Mouse (Mus musculus) myocyte (in vitro differentiated cells): Measurements from ENCODE around the gene Tmem30c. TPM values are rescaled to one million over a fixed set of nuclear protein-coding genes. Genes with fewer than 3 reads are reported as not detected.

Experiments used
- H3K27me3 ChIP-seq: one replicate; pipeline ENCODE4 v1.6.1; 2011; ENCODE audit not compliant: control insufficient read depth, insufficient read depth, insufficient read length
- H3K36me3 ChIP-seq: one replicate; pipeline ENCODE4 v1.6.1; 2011; ENCODE audit not compliant: control insufficient read depth, insufficient read depth
- H3K4me2 ChIP-seq: one replicate; pipeline ENCODE4 v1.6.1; 2011; ENCODE audit warnings: low read depth, control low read depth
- H3K4me3 ChIP-seq: one replicate; pipeline ENCODE4 v1.5.1; 2011; ENCODE audit warnings: mild to moderate bottlenecking, control low read depth, moderate library complexity
- H3K79me2 ChIP-seq: one replicate; pipeline ENCODE4 v1.6.1; 2011; ENCODE audit not compliant: control insufficient read depth, insufficient read depth
- H3ac ChIP-seq: one replicate; pipeline ENCODE4 v1.6.1; 2011; ENCODE audit not compliant: control insufficient read depth, insufficient read length
- CEBPB ChIP-seq: IDR thresholded peaks from 2 replicates; pipeline ENCODE4 v1.6.1; 2011; ENCODE audit warnings: mild to moderate bottlenecking, moderate library complexity; ENCODE audit not compliant: poor library complexity, insufficient read depth, severe bottlenecking
- E2F4 ChIP-seq: IDR thresholded peaks from one replicate; pipeline ENCODE4 v1.6.1; 2011; ENCODE audit warnings: mild to moderate bottlenecking, control low read depth, moderate library complexity; ENCODE audit not compliant: insufficient read depth
- MAX ChIP-seq: IDR thresholded peaks from one replicate; pipeline ENCODE4 v1.6.1; 2011; ENCODE audit warnings: low read depth, mild to moderate bottlenecking, control low read depth
- MYOD1 ChIP-seq, 3 experiments: IDR thresholded peaks; one replicate each; pipeline ENCODE4 v1.6.1; 2011; ENCODE audit warnings: control low read depth in 2 of 3, low read depth in 2 of 3, mild to moderate bottlenecking in 2 of 3, moderate library complexity in 1 of 3; ENCODE audit not compliant: insufficient read length in 2 of 3, control insufficient read depth in 1 of 3
- MYOG ChIP-seq, 3 experiments: IDR thresholded peaks; one replicate each; pipeline ENCODE4 v1.6.1; 2011; ENCODE audit warnings: control low read depth in 2 of 3, low read depth in 2 of 3, mild to moderate bottlenecking in 2 of 3; ENCODE audit not compliant: insufficient read length in 2 of 3, control insufficient read depth in 1 of 3, insufficient read depth in 1 of 3
- POLR2A ChIP-seq: IDR thresholded peaks from one replicate; pipeline ENCODE4 v1.6.1; 2011; ENCODE audit warnings: low read depth, mild to moderate bottlenecking, control low read depth, moderate library complexity; ENCODE audit not compliant: insufficient read length
- POLR2AphosphoS2 ChIP-seq: IDR thresholded peaks from one replicate; pipeline ENCODE4 v1.6.1; 2011; ENCODE audit warnings: low read depth, control low read depth; ENCODE audit not compliant: insufficient read length
- REST ChIP-seq: IDR thresholded peaks from one replicate; pipeline ENCODE4 v1.6.1; 2011; ENCODE audit warnings: mild to moderate bottlenecking, control low read depth, moderate library complexity; ENCODE audit not compliant: insufficient read depth, insufficient read length
- SRF ChIP-seq: IDR thresholded peaks from one replicate; pipeline ENCODE4 v1.6.1; 2011; ENCODE audit warnings: low read depth; ENCODE audit not compliant: control insufficient read depth, insufficient read length
- TCF12 ChIP-seq: IDR thresholded peaks from one replicate; pipeline ENCODE4 v1.6.1; 2011; ENCODE audit warnings: mild to moderate bottlenecking, control low read depth; ENCODE audit not compliant: poor library complexity, insufficient read depth, severe bottlenecking
- TCF3 ChIP-seq: IDR thresholded peaks from one replicate; pipeline ENCODE4 v1.6.1; 2011; ENCODE audit warnings: low read depth, control low read depth; ENCODE audit not compliant: insufficient read length
- USF1 ChIP-seq: IDR thresholded peaks from one replicate; pipeline ENCODE4 v1.6.1; 2011; ENCODE audit warnings: low read depth, mild to moderate bottlenecking, control low read depth, moderate library complexity
- polyA plus RNA-seq: library from polyadenylated mRNA; unstranded; fragments of >200 nt; fragmentation: generic; extraction: Trizol; gene quantifications from one replicate; pipeline ENCODE4 v1.2.1, GENCODE M21; 2012; ENCODE audit warnings: missing spikeins

Gene Tmem30c
- polyA plus RNA-seq, 1 experiment = not detected

DNA sequence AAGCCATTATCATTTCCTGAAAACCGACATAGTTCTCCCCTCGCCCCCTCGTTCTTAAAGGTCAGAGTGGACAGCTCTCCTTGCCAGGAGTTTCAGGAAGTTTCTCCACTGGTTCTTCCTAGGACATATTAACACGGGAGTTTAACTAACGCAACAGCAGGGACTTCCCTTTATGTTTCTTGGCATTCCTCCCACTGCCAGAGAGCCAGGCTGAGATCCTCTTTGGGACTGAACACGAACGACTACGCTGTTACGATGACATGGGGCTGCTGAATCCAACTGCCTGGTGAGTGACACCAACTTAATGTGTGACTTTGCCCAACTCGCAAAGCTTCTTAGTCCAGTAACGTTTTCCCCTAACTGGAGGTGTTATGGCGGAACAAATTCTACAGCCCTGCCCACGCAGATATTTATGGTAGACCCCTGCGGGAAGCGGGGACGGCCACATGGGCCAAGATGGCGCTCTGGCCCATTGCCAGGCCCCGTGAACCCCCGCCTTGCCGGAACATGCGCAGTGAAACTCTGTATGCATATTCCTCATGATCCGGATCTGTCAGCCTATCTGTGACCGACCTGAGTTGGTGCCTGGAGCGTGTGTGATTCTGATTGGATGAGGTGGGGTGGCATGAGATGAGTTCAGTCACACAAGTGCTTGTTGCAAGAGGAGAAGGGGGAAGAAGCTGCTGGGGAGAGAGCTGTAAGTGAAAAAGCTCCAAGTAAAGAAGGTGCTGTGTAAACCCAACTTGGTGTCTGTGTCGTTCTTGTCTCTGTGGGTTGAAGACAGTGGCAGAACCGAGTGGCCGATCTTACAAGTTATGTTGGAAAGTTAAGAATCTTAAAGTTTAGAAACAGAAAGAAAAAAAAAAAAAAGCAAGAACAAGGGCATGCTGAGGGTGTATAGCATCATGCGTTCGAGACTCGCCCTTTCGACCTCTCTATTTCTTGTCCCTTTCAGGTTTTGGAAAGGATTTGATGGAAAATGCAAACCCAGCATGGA lies 12.1 kb downstream of the Tmem30c start:
- no peaks in the 10 kb centered on the region for H3K27me3 ChIP-seq
- no peak overlapping the region for H3K4me3 ChIP-seq
- no peak for TF ChIP-seq POLR2AphosphoS2
- no peak for TF ChIP-seq SRF
- TF ChIP-seq MYOG (IDR thresholded peaks at IDR 0.05; ENCODE audit: control insufficient read depth in 1 of 3, insufficient read depth in 1 of 3, insufficient read length in 2 of 3, low read depth in 2 of 3) = no peak
- TF ChIP-seq MAX = no peak
- no peak for TF ChIP-seq REST
- no peak for TF ChIP-seq CEBPB
- no peak for TF ChIP-seq TCF12
- no peak for TF ChIP-seq E2F4
- TF ChIP-seq USF1 = no peak
- TF ChIP-seq TCF3 = no peak
- no peak for TF ChIP-seq POLR2A
- TF ChIP-seq MYOD1 (IDR thresholded peaks at IDR 0.05; ENCODE audit: control insufficient read depth in 1 of 3, insufficient read length in 2 of 3, low read depth in 2 of 3) = no peak
- H3ac ChIP-seq = no peak overlapping the region
- H3K79me2 ChIP-seq = no peaks in the 10 kb centered on the region
- H3K4me2 ChIP-seq = no peak overlapping the region
- no peaks in the 10 kb centered on the region for H3K36me3 ChIP-seq

DNA sequence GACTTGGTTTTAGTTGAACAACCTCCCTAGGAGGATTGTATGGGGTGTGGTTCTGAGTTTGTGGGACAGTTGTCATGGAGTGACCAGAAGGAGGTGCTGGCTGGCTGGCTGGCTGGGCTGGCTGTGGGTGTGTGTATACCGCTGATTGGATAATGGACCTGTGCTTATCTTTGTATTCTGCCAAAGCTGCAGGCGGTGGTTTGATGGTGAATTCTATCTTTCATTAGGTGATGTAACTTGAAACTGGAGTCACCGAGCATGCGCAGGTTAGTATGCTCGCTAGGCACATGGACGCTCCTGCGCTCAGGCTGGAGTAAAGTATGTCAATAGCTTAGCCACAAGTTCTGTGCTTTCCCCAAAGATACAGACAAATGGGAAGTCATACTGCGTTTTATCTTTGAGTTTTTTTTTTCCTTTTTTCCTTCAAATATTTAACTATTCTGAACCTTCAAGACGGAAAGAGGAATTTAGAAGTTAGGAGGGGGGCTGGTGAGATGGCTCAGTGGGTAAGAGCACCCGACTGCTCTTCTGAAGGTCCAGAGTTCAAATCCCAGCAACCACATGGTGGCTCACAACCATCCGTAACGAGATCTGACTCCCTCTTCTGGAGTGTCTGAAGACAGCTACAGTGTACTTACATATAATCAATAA lies 13.6 kb downstream of the Tmem30c start:
- H3K79me2 ChIP-seq = no peaks in the 10 kb centered on the region
- no peak for TF ChIP-seq REST
- TF ChIP-seq POLR2AphosphoS2 = no peak
- TF ChIP-seq MYOG (IDR thresholded peaks at IDR 0.05; ENCODE audit: control insufficient read depth in 1 of 3, insufficient read depth in 1 of 3, insufficient read length in 2 of 3, low read depth in 2 of 3) = no peak
- no peak for TF ChIP-seq CEBPB
- no peak for TF ChIP-seq MAX
- no peak for TF ChIP-seq TCF3
- TF ChIP-seq POLR2A = no peak
- TF ChIP-seq MYOD1 (IDR thresholded peaks at IDR 0.05; ENCODE audit: control insufficient read depth in 1 of 3, insufficient read length in 2 of 3, low read depth in 2 of 3) = no peak
- no peak for TF ChIP-seq E2F4
- no peak for TF ChIP-seq USF1
- no peak for TF ChIP-seq SRF
- TF ChIP-seq TCF12 = no peak
- no peak overlapping the region for H3K4me2 ChIP-seq
- H3K36me3 ChIP-seq = no peaks in the 10 kb centered on the region
- no peak overlapping the region for H3ac ChIP-seq
- no peaks in the 10 kb centered on the region for H3K27me3 ChIP-seq
- no peak overlapping the region for H3K4me3 ChIP-seq

DNA sequence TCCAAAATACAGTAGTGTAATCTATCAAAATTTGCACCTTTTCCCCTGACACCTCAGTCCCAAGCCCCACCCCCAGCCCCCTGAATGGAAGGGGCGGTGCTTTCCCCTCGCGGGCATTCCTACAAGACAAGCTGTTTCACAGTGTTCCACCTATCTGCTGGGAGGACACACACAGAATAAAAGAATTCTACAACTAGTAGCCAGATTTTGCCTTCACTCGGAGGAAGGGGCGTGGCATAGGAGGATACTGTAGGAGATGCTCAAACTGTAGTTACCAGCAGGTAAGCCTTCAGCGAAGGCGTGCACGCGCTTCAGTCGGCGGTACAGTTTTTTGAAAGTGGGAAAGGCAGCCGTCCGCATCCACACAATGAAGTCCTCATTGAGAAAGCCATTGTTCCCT lies 22.9 kb downstream of the Tmem30c start:
- H3K4me3 ChIP-seq = no peak overlapping the region
- TF ChIP-seq MYOG (IDR thresholded peaks at IDR 0.05; ENCODE audit: control insufficient read depth in 1 of 3, insufficient read depth in 1 of 3, insufficient read length in 2 of 3, low read depth in 2 of 3) (no peak), POLR2AphosphoS2 (no peak), E2F4 (no peak), USF1 (no peak), CEBPB (no peak), TCF3 (no peak), REST (no peak), MYOD1 (IDR thresholded peaks at IDR 0.05; ENCODE audit: control insufficient read depth in 1 of 3, insufficient read length in 2 of 3, low read depth in 2 of 3) (no peak), MAX (no peak)
- no peaks in the 10 kb centered on the region for H3K27me3 ChIP-seq

DNA sequence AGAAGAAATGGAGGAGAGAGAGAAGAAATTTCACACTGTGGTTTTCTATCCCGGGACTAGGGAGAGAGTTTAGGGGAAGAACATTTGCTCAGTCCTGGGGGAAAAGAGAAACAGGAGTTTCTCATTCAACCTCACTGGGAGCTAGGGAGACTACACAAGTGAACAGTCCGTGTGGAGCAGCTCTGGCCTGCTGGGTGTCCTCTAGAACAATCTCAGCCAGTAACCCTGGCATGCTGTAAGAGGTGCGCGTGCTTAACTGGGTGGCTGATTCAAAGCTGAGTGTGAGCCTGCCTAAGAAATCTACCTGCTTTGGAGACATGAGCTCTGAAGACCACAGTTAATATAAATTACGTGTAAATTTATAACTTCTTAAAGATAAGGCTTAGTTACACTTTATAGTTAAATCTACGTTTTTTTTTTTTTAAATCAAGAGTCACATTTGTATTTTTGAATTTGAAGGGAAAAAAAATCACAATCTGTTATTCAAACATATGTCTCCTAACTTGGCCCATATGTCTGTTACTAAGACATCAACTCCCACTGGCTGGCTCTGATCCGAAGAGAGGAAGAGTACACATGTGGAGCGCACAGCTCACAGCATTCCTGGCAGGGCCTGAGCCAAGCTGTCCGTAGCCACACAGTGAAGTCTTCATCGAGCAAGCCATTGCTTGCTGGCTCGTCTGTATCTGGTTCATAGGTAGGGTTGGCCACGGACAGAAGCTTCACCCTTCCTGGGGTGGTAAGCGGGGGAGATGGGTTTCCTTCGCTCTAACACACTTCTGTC lies 24.4 kb downstream of the Tmem30c start:
- H3K4me3 ChIP-seq = no peak overlapping the region
- TF ChIP-seq REST (no peak), SRF (no peak), MAX (no peak), TCF3 (no peak)
- H3K36me3 ChIP-seq = no peaks in the 10 kb centered on the region
- no peaks in the 10 kb centered on the region for H3K79me2 ChIP-seq
- peak overlapping the region; percentile 47 for H3K4me2 ChIP-seq
- H3K27me3 ChIP-seq = no peaks in the 10 kb centered on the region
- no peak overlapping the region for H3ac ChIP-seq

More for the DNA sequence above, 22.9 kb downstream of the Tmem30c start:
- Histone ChIP-seq H3K79me2 (no peaks in the 10 kb centered on the region), H3ac (no peak overlapping the region), H3K4me2 (no peak overlapping the region), H3K36me3 (no peaks in the 10 kb centered on the region)
